Mouse (Mus musculus) kidney, postnatal 0 days (tissue): ENCODE measurements at regions not wholly inside any gene's neighbourhood (a gene's known extent, or its start where the extent isn't known, plus 50 kb on each side); places are given as distances from the start of the nearest gene placed in this dataset.

ENCODE experiments used
- ATAC-seq: fragments of 200-750 bp; cut with Nextera tagmentation; replicated peaks from 2 replicates; pipeline ENCODE4 v1.8.0; 2017; ENCODE audit warnings: low read depth, moderate number of reproducible peaks, moderate TSS enrichment, moderate library complexity; ENCODE audit not compliant: low FRiP score
- DNase-seq: peaks from one replicate; pipeline ENCODE4 v3.0.0-alpha.2; 2016; ENCODE audit warnings: low spot score
- H3K27ac ChIP-seq: fragments of 300-500 bp; sonication (generic); 2 replicates; pipeline ENCODE4 v1.5.1; 2014; ENCODE audit warnings: mild to moderate bottlenecking
- H3K27me3 ChIP-seq: fragments of 300-500 bp; sonication (generic); 2 replicates; pipeline ENCODE4 v1.6.1; 2014; ENCODE audit warnings: low read length, mixed read lengths; ENCODE audit not compliant: insufficient read depth
- H3K36me3 ChIP-seq: fragments of 300-500 bp; sonication (generic); 2 replicates; pipeline ENCODE4 v1.6.1; 2014; ENCODE audit warnings: low read length, mixed read lengths; ENCODE audit not compliant: insufficient read depth
- H3K4me1 ChIP-seq: fragments of 300-500 bp; sonication (generic); replicated peaks from 2 replicates; pipeline ENCODE4 v1.6.1; 2014; ENCODE audit warnings: antibody characterized with exemption, low read length, mixed read lengths; ENCODE audit not compliant: insufficient read depth
- H3K4me2 ChIP-seq: fragments of 300-500 bp; sonication (generic); 2 replicates; pipeline ENCODE4 v1.6.1; 2014; ENCODE audit warnings: mild to moderate bottlenecking, low read length, moderate library complexity, mixed read lengths
- H3K4me3 ChIP-seq: fragments of 300-500 bp; sonication (generic); replicated peaks from 2 replicates; pipeline ENCODE4 v1.5.1; 2014; ENCODE audit warnings: low read depth, low read length
- H3K9ac ChIP-seq: fragments of 300-500 bp; sonication (generic); 2 replicates; pipeline ENCODE4 v1.6.1; 2014; ENCODE audit warnings: low read depth, low read length
- H3K9me3 ChIP-seq: fragments of 300-500 bp; sonication (generic); replicated peaks from 2 replicates; pipeline ENCODE4 v1.6.1; 2016; ENCODE audit warnings: low read length, inconsistent platforms, mixed read lengths
- CTCF ChIP-seq: IDR thresholded peaks from 2 replicates; pipeline ENCODE4 v1.5.1; 2016; ENCODE audit warnings: antibody characterized with exemption, low read depth, mild to moderate bottlenecking, moderate library complexity

- TF ChIP-seq CTCF: no peak
- no peaks in the 10 kb centered on the region for H3K36me3 ChIP-seq
- no peak for ATAC-seq
These were observed 51.5 kb upstream of the Speer4f2 start for GRCm38 (mm10) chr5:17321501-17321900.

More at GRCm38 (mm10) chr5:17321501-17321900, 51.5 kb upstream of the Speer4f2 start:
- Histone ChIP-seq H3K4me1 (no peaks in the 10 kb centered on the region), H3K27ac (no peak overlapping the region), H3K27me3 (no peaks in the 10 kb centered on the region), H3K4me2 (no peak overlapping the region), H3K9me3 (no peaks in the 10 kb centered on the region), H3K4me3 (no peak overlapping the region), H3K9ac (no peak overlapping the region)
- DNase-seq: no peak
